Mouse (Mus musculus) 3T3-L1 (cell line): Measurements from ENCODE around the gene Klhl2.

Experiments
- DNase-seq: peaks from one replicate; pipeline ENCODE4 v3.0.0-alpha.2; 2015; ENCODE audit warnings: low read depth, low spot score

Klhl2 gene

GRCm38 (mm10) chr8:64692651-64693201 lies 157.1 kb downstream of the Klhl2 start, which contains the start of gene Cpe:
Cpe (minus strand) TSS chr8:64693054.
- peak; percentile 83 for DNase-seq

GRCm38 (mm10) chr8:64691591-64692401 lies 158.0 kb downstream of the Klhl2 start:
- no peak for DNase-seq

GRCm38 (mm10) chr8:64690845-64691244 lies 159.0 kb downstream of the Klhl2 start:
- DNase-seq = no peak

GRCm38 (mm10) chr8:64690306-64690705 lies 159.5 kb downstream of the Klhl2 start:
- DNase-seq = peak; percentile 55
